8 mouse cellular contexts compared by ENCODE assay signal in the genomic region with DNA sequence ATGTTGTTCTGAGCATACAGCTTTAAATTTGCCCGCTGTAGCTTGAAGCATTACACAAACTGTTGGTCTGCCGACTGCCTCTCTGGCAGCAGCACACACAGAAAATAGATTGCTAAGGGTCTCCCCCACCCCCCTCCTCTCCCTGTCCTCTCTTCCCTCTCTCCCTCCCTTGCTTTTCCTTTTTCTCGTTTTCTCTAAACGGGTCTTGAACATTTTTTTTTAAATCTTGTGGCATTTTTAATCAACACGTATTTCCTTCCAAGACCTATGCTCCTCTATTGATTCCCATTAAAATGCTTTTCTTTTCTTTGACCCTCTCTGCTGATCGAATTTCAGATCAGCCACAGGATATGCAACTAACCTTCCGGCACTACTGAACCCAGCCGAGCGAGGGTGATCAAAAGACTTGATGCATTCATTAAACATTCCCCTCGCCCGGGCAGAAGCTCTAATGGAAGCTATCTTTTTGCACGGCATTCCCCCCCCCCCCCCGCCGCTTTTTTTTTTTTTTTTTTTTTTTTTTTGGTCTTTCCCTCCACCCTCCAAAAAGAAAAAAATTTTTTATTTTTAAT.
A peak's percentile ranks its signal among the peaks of the same experiment; 100 is the strongest.
DNase-seq lines count a peak whose midpoint lies in the region; ATAC-seq and TF ChIP-seq lines count a peak whose summit lies in the region.

No protein-coding gene starts in this region.

- ATAC-seq in liver, embryonic 11.5 days (replicated peaks; ENCODE audit: low FRiP score): no peak
- peak; percentile 77 for ATAC-seq in neural tube, embryonic 11.5 days (ENCODE audit: insufficient read depth, low FRiP score, low TSS enrichment)

- no peaks in the 10 kb centered on the region for H3K36me3 ChIP-seq in C2C12 (ENCODE audit: control insufficient read depth, insufficient read depth)
- H3K36me3 ChIP-seq in heart, embryonic 10.5 days: no peaks in the 10 kb centered on the region
- no peaks in the 10 kb centered on the region for H3K36me3 ChIP-seq in liver, embryonic 11.5 days (ENCODE audit: control insufficient read depth, insufficient read depth, low read length)
- H3K36me3 ChIP-seq in neural tube, embryonic 11.5 days (ENCODE audit: control insufficient read depth, insufficient read depth, low read length): no peaks in the 10 kb centered on the region

- under 1% methylated on average over 14 of the region's 14 CpGs for WGBS in heart, embryonic 10.5 days
- under 1% methylated on average over 12 of the region's 14 CpGs for WGBS in liver, embryonic 11.5 days
- WGBS in neural tube, embryonic 11.5 days: under 1% methylated on average over 14 of the region's 14 CpGs

- peak overlapping the region; percentile 82 for H3K4me2 ChIP-seq in liver, embryonic 11.5 days
- H3K4me2 ChIP-seq in neural tube, embryonic 11.5 days (ENCODE audit: low read depth): peak overlapping the region; percentile 79

- no peak overlapping the region for H3K4me3 ChIP-seq in C2C12 (ENCODE audit: insufficient read depth, poor library complexity, severe bottlenecking)
- peak overlapping the region; percentile 63 for H3K4me3 ChIP-seq in heart, embryonic 10.5 days
- peak overlapping the region; percentile 60 for H3K4me3 ChIP-seq in liver, embryonic 11.5 days (ENCODE audit: low read depth, low read length)
- peak overlapping the region; percentile 44 for H3K4me3 ChIP-seq in neural tube, embryonic 11.5 days (ENCODE audit: low read depth, low read length)

- H3K9me3 ChIP-seq in heart, embryonic 10.5 days: no peaks in the 10 kb centered on the region
- no peaks in the 10 kb centered on the region for H3K9me3 ChIP-seq in liver, embryonic 11.5 days (ENCODE audit: control insufficient read depth, low read length)
- H3K9me3 ChIP-seq in neural tube, embryonic 11.5 days (ENCODE audit: control insufficient read depth, low read length): no peaks in the 10 kb centered on the region

- H3K79me3 ChIP-seq in C2C12 (ENCODE audit: low read depth): no peaks in the 10 kb centered on the region

- H3K9ac ChIP-seq in liver, embryonic 11.5 days (ENCODE audit: low read depth, low read length): peak overlapping the region; percentile 81
- peak overlapping the region; percentile 77 for H3K9ac ChIP-seq in neural tube, embryonic 11.5 days (ENCODE audit: low read length)

- no peaks in the 10 kb centered on the region for H3K27me3 ChIP-seq in C2C12 (ENCODE audit: control insufficient read depth, insufficient read depth, insufficient read length)
- no peaks in the 10 kb centered on the region for H3K27me3 ChIP-seq in heart, embryonic 10.5 days (ENCODE audit: insufficient read depth, poor library complexity, severe bottlenecking)
- H3K27me3 ChIP-seq in liver, embryonic 11.5 days (replicated peaks; ENCODE audit: control insufficient read depth, insufficient read depth, low read length): no peaks in the 10 kb centered on the region
- no peaks in the 10 kb centered on the region for H3K27me3 ChIP-seq in neural tube, embryonic 11.5 days (ENCODE audit: control insufficient read depth, insufficient read depth, low read length)

- peak; percentile 70 for DNase-seq in NIH3T3 (ENCODE audit: low read depth)
- DNase-seq in cerebellum, postnatal 25 days: peak; percentile 65 to 70
- no peak for DNase-seq in heart, embryonic 10.5 days (ENCODE audit: low spot score)
- DNase-seq in kidney, adult 9 months: peak; percentile 66
- DNase-seq in liver, embryonic 11.5 days (ENCODE audit: low spot score): peak; percentile 50
- DNase-seq in neural tube, embryonic 11.5 days (ENCODE audit: low spot score): peak; percentile 75
- no peak for DNase-seq in spleen, postnatal 14 days (ENCODE audit: low spot score in 2 of 2)

- H3K27ac ChIP-seq in heart, embryonic 10.5 days: peak overlapping the region; percentile 92
- H3K27ac ChIP-seq in liver, embryonic 11.5 days (ENCODE audit: low read depth, low read length): peak overlapping the region; percentile 97
- H3K27ac ChIP-seq in neural tube, embryonic 11.5 days (ENCODE audit: low read depth, low read length): peak overlapping the region; percentile 99

- peak overlapping the region; percentile 35 for H3ac ChIP-seq in C2C12 (ENCODE audit: control insufficient read depth, insufficient read length, low read depth)

- no peaks in the 10 kb centered on the region for H3K4me1 ChIP-seq in heart, embryonic 10.5 days
- H3K4me1 ChIP-seq in liver, embryonic 11.5 days (replicated peaks; ENCODE audit: control insufficient read depth, insufficient read depth, low read length): no peaks in the 10 kb centered on the region; the same call in 1 of the 2 replicates
- peaks cover 5% of the 10 kb centered on the region; the same call in 1 of the 2 replicates for H3K4me1 ChIP-seq in neural tube, embryonic 11.5 days (ENCODE audit: control insufficient read depth, insufficient read depth, low read length)

- TF ChIP-seq CTCF in C2C12 (IDR thresholded peaks at IDR 0.05; ENCODE audit: control insufficient read depth, insufficient read depth, insufficient read length): no peak

- H3K79me2 ChIP-seq in C2C12 (ENCODE audit: control insufficient read depth, insufficient read depth): no peaks in the 10 kb centered on the region

TF ChIP-seq in C2C12, 6 proteins besides CTCF, POLR2A, EP300 and RAD21:
- TF ChIP-seq MYOD1 (IDR thresholded peaks at IDR 0.05; ENCODE audit: control insufficient read depth, insufficient read length, low read depth) (no peak), USF1 (IDR thresholded peaks at IDR 0.05; ENCODE audit: low read depth) (no peak), CEBPB (IDR thresholded peaks at IDR 0.05; ENCODE audit: low read depth) (no peak), FOSL1 (IDR thresholded peaks at IDR 0.05; ENCODE audit: insufficient read depth, low read length, poor library complexity, severe bottlenecking) (no peak), MAX (IDR thresholded peaks at IDR 0.05) (no peak), MYOG (IDR thresholded peaks at IDR 0.05; ENCODE audit: control insufficient read depth, extremely low read depth, insufficient read length) (no peak)

Comparison
In these comparisons a context has a peak if more than half of its experiments do, and no peak if none do; other contexts are left out.
1. DNase-seq: peak in NIH3T3 (single experiment), cerebellum, postnatal 25 days (2 of 2), kidney, adult 9 months (single experiment), liver, embryonic 11.5 days (single experiment) and neural tube, embryonic 11.5 days (single experiment); none in heart, embryonic 10.5 days (single experiment) and spleen, postnatal 14 days (0 of 2).
2. Peak in every context shown above with its lines, with median percentiles within 50 percentile points of each other: H3K27ac ChIP-seq.